Mouse (Mus musculus) mouse trophoblast stem cell (cell line): ENCODE results near the gene Etl4.
"Not testable (repeated sequence)": the region's sequence is repeated elsewhere in the genome, so short reads cannot be mapped to it uniquely, and the experiment has no call there.

ENCODE experiments used
- in situ Hi-C, 2 experiments: fragments of 300-500 bp; cut with MseI, MboI; formaldehyde crosslinking; loops; 2 replicates in 1 of 2; 3 replicates in 1 of 2; pipeline ENCODE4 v1.15.1; 2025

Etl4 gene

DNA sequence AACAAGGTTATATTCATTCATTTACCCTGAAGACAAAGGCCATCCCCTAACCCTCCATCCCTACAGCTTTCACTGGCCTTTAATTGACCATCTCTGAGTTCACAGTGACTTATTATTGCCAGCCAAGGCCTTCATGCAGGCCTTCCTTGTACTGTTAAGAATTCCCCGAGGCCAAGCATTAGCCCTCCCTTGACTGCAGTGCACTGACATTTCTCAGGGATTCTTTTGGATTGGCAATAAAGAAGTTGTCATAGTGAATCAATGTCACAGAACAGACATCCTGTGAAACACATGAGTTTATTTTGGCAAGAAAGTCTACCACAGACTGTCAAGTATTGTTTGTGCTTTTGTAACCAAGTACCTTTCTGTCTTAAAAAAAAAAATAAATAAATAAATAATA is 257.5 kb downstream of the Etl4 start:
- in situ Hi-C loops = no loop called here

DNA sequence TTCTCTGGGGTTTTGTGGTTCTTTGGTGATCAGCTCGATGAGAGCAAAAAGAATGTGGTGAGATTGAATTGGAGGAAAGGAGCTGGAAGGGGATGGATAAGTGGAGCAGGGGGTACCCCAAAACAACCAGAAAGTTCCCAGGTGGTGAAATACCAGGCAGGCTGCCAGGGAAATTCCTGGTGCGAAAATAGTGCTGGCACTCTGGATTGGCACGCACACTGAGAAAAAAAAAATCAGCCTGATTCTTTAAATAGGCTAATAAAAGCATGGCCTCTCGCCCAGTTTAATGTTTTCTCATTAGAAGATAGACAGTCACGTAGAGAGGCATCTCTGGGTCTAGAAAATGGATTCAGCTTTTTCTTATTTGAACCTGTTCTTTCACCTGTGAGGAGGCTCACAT is 258.0 kb downstream of the Etl4 start:
- in situ Hi-C loops = no loop called here

DNA sequence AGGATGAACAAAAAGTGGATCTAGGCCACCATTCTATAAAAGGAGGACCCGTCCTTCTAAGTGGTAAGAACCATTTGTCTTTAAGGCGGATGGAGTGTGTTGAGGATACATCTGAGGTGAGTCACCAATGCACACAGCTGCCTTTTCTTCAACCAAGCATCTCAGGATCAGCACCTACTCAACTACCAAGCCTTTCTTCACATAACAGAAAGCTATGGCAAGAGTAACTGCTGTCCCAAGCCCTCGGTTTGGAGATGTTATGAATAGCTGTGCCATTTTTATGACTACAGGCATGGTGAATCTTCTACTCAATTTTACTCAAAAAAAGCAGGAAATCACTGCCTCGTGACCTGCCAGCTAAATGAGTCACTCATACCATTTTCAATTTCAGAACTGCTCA is 258.6 kb downstream of the Etl4 start:
- in situ Hi-C loops = no loop called here

DNA sequence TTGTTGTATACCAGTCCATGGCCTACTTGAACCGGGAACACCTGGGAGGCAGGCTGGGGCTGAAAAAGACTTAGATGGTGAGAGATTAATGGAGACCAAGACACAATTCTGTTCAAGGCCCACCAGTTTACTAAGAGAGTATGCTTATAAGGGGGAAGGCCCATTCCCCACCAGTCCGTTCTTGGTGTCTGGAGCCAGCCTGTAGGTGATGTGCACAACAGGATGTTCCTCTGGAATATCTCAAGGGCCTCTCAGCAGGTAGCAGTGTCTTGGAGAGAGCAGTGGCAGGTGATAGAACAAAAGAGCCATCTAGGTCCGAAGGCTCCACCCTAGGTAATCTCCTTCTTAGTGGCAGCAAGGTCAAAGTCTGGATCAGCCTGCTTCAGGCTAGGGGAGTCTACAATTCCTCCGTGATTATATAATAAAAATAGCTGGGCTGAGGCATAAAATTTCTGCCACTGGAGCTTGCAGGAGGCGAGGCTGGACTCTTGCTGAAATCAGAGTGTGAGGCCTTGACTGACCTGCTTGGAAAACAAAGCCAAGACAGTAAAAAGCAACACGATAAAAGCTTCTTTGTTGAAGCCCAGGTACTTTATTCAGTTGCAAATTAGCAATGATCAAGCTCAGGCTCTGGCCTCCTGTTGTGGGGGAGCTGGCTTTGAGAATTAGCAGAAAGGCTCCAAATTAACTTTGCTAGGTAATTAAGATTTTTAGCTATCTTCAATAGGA is 267.0 kb downstream of the Etl4 start:
- in situ Hi-C loops = not testable (repeated sequence)

DNA sequence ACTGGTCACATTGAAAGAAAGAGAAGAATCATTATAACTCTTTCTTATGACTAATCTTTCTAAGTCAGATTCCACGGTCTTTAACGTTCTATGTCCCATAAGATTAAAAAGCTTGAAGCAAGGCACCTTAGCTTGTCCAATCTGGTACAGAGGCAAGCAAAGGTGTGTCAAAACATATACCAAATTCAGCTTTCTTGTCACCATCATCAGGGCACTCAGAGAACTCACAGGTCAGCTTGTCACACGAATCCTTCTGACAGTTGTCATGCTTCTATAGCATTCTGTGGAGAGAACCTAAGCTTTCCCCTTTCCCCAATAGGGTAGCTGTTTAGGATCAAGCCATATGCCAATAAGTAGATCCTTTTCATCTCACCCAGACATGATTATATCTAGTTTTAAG is 267.7 kb downstream of the Etl4 start:
- in situ Hi-C loops = not testable (repeated sequence)

DNA sequence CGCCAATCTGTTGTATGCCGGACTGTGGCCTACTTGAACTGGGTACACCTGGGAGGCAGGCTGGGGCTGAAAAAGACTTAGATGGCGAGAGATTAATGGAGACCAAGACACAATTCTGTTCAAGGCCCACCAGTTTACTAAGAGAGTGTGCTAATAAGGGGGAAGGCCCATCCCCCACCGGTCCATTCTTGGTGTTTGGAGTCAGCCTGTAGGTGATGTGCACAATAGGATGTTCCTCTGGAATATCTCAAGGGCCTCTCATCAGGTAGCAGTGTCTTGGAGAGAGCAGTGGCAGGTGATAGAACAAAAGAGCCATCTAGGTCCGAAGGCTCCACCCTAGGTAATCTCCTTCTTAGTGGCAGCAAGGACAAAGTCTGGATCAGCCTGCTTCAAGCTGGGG is 271.0 kb downstream of the Etl4 start:
- in situ Hi-C loops = not testable (repeated sequence)

DNA sequence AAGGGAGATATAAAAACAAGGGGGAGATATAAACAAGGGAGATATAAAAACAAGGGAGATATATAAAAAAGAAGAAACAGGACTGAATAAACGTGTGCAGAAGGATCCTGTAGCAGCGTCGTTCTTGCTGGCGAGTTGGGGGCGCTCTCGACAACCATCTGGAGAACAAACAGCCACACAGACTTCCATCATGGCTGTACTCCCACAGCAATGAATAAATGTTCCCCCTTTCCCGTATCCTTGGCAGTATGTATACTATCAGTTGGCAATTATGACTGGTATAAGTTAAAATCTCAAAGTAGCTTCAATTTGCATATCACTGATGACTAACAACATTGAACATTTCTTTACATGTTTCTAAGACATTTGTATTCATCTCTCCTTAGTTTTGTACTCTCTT is 277.6 kb downstream of the Etl4 start:
- in situ Hi-C loops = not testable (repeated sequence)

DNA sequence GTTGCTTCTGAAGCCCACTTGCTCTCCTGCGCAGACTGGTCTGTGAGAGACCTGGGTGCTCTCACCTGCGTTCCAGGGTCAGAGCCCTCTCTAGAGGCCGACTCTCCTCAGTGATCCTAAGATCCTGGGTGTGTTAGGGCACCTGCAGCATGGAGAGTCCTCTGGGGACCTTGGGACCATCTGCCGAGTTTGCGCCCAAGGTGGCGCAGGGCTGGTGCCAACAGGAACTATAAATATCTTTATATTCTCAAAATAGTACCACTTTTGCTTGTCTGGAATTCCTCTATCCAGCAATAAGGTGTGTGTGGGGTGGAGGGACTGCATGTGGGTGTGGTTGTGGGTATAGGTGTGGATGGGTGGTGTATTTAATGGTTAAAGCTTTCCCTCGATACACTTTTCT is 293.4 kb downstream of the Etl4 start:
- in situ Hi-C loops = no loop called here

DNA sequence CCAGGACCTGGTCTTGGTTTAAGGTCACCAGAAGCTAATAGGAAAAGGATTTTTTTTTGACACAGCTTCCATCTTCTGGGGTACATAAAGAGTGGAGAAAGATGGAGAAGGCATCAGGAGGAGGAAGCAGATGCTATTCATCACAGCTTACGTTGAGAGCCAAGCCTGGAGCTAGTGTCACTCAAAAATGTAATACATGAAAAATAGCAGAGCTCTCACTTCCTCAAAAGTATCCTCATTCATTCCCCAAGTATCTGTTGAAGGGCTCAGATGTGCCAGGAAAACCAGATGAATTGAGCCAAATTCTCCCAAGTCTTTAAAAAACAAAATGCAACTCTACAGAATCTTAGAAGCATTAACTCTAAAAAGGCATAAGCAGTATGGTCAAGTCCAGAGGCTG is 297.1 kb downstream of the Etl4 start:
- in situ Hi-C loops = no loop called here

DNA sequence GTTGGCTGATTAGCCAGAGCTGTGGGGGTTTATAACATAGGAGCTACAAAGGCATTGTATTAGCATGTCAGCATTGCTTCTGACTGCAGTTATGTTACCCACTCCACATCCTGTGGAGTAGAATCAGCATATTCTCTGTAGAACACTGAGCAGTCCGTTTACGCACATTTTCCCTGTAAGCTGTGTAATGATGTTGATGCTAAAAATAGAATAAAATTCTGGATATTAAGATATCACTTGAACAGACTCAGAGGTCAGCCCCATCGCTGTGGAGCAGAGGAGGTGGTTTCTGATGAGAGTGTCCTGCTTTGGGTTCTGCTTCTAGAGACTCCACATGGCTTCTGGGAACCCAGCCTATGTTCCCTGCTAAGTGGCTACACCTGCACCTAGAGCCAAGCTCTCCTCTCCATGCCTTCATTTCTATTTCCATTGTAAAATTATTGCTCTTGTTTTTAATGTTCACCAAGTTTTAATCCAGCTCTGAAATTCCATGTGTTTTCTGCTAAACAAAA is 299.2 kb downstream of the Etl4 start:
- in situ Hi-C loops = no loop called here

DNA sequence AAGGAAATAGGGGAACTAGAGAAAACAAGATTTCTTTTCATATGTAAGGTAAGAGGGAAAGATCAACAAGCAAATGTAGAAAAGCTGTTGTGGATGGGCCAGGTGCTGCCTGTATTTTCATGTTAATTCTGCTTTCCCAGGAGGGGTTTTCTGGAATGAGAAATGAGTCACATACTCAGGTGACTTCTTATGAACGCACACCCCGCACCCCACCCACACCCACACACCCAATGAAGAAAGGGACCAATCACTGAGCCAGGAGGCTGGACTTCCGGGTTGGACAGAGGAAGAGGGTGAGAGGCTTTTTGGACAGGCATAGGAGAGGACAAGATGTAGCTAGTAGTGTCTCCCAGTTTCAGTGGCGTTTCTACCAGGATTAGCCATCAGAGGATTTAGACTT is 299.8 kb downstream of the Etl4 start:
- in situ Hi-C loops = no loop called here

DNA sequence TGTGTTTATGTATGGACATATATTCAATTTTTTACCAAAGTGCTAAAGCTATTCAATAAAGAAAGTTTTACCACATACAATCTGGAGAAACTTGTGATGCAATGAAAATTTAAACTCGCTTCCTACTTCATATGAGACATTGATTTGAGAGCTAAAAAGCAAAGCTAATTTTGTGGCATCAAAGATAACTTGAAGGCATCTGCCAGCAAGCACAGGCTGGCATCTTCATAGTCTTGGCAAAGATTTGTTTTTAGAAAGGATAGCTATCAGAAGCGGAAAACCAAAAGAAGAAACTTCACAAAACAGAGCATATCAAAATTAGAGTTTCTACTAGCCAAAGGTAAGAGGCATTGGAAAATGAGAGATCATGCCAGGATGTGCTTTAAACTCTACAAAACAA is 306.7 kb downstream of the Etl4 start:
- in situ Hi-C loops = no loop called here

DNA sequence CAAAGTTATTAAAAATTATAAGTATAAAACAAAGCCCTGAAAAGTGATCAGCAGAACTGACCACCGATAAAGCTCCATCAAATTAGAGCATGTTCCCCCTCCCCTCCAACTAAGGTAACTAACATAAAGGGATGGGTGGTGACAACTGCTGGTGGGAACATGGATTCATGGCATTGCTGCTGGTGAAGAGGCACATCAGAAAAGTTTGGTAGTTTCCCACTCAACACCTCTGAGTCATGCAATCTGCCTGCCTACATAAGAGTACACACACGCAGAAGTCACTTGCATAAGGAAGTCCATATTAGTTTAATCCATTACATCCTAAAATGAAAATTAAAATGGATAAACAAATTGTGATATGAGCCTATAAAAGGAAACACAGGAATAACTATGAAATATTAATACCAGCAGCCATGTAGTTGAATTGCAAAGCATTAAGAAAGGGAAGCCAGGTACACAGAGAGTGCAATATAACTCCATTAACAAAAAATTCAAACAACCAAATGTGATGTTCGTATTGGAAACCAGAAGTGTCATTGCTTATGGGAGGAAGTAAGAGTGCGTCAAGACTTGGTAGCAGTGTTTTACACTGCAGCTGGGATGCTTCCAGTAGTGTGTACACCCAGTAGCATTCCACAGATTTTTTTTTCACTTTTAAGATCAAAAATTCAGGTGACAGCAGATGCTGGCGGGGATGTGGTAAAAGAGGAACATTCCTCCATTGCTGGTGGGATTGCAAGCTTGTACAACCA is 307.3 kb downstream of the Etl4 start:
- in situ Hi-C loops = no loop called here

DNA sequence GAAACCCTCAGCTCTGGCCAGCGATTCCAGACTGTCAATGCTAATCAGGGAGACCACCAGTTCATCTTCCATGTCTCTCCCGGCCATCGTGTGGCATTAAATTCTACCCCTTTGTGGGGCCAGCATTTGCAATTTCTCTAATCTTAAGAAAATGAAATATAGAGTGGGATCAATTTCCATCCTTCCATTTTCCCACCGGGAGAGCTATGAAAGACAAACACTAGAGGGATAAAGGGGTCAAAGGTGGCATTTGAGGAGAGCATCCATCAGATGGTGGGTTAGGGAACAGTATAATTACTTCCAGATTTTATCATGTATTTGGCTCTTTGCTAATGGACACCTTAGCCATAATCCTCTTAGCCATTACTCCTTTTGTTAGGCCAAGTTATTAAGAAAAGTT is 321.8 kb downstream of the Etl4 start:
- in situ Hi-C loops = no loop called here

DNA sequence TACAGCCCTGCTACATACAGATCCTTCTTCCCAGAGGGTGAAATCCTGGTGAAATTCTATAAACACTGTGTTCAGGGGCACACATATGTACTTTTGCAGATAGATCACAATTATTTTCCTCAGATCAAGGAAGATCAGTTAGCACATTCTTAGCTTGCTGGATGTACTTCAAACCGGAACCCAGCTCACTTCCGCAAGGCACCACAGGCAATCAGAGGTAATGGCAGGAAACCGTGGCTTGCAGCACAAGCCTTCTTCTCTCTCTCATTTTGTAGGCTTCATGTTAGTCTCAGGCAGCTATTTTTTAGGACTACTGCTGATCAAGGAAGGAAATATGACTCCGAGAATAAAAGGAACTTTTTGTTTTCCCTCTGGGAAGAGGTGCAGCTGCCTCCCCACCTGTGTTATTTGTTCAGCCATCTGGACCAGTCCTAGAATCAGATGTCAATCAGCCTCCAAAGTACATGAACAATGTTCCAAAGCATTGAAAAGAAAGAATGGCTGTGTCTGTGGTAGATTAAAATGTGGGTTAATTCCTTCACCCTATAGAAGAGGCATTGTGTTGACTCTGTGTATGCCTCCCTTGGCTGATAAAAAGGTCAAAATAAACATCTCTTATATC is 338.6 kb downstream of the Etl4 start:
- in situ Hi-C loops = no loop called here

DNA sequence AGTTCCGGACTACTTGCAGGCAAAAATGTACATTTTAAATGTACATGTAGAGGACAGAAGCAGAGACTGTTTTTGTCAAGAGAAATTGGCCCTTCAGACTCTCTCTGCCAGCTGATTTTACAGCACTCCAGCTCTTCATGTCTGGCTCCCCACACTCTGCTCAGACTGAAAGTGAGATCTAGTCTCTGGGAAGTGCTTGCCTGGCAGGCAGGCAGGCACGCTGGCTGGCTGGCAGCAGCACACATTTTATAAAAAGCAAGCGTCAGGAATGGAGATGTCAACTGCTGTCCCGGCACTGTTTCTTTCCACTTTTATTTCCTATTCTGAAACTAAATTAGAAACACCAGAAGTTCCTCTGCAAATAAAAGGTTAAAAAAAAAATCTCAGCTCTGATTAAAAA is 339.8 kb downstream of the Etl4 start:
- in situ Hi-C loops = no loop called here

DNA sequence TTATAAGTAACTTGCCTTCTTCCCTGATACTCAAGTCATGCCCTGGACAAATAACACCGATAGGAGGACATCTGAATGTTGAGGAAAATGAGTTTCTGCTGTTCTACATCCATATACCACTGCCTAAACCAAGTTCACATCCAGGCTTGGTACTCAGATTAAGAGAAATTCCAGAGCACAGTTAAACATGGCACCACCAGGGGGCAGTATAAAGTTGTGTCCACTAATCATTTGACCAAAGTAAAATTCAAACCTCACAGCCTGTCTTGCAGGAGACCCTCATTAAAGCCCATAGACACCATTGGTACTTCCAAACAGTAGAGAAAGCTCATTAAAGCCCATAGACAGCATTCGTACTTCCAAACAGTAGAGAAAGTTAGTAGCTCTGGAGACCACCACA is 366.5 kb downstream of the Etl4 start:
- in situ Hi-C loops = loop anchor here (10.0 to 25.0 kb wide), 3 partner anchors 199 to 386 kb away; no protein-coding TSS in a partner anchor

DNA sequence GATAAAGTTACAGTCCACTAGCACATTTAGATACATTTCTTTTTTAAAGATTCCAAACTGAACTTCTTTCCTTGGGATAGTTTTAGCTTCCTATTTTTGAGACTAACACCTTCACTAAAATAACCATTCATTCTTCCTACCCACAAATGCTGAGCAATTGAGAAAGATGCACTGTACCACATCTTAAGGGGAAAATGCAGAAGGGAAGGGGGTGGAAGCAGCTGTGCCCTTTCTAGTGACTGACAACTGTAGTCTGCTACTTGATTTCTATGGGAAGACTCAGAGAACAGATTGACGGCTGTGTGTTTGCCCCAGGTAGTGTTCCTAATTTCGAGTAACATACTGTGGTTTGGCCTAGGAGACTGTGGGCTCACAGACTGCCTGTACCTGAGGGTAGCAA is 372.3 kb downstream of the Etl4 start:
- in situ Hi-C loops = loop anchor here in 1 of 2 experiments (25.0 kb wide), 1 partner anchor 380 kb away; no protein-coding TSS in a partner anchor

DNA sequence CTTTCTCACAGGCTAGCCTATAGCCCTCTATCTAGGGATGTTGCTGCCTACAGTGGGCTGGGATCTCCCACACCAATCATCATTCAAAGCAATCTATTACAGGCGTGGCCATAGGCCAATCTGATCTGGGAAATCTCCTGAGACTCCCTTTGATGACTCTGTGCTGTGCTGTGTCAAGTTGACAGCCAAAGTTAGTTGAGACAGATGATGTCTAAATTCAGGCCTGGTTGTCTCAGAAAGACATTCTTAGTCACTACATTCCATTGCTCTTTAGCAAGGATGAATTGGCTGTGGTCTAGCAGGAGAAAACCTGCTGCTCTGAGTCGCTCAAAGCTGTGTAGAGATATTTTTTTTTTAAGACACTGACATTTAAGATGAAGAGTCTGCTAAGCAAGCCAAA is 374.8 kb downstream of the Etl4 start:
- in situ Hi-C loops = loop anchor here in 1 of 2 experiments (25.0 kb wide), 1 partner anchor 378 kb away; no protein-coding TSS in a partner anchor

DNA sequence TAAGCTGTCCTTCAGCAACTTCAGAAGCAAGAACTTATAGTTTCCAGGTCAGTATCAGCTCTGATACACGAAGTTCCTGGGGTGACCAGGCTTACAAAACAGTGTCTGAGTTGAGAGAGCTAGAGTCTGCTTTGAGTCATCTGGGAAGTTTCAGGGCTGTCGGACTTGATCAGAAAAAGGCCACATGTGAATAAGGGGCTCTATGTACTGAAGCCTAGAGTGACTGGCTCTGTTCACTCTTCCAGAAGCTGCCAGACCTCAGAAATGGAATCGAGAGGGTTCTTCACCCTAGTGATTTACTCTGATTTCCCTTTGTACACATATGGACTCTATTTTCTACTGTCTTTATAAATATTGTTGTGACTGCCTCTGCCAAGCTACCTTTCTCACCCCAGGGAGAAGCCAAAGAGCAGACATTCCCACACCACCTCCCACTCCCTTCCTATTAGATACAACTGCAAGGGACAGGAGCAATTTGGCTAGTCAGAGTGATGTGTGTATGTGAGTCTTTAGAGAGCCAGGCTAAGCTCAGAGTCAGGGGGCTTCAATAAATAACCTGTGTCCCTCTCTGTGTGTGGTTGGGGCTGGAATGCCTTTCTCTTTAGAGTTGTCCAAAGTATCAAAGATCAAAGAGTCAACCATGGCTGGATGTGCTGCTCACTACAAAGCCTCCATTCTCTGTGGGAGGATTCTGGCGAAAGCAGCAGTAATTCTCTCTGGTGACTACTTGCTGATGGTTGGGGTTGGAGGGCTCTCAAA is 381.6 kb downstream of the Etl4 start:
- in situ Hi-C loops = loop anchor here in 1 of 2 experiments (25.0 kb wide), 1 partner anchor 371 kb away; no protein-coding TSS in a partner anchor

DNA sequence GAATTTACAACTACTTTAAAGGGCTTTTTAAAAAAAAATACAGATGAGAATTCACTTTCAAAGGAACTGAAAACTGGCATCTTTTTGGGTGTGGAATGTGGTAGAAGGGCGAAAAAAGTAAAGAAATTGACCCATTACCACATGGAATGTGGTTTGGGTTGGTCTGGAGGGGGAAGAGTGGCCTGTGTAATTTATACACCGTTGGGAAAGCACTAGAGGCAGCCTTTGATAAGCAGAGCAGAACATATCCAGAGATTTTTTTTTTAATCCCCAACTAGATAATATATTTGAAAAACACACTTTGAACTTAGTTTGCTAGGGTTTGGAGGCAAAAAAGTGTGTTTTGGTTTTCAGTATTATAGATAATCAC is 382.1 kb downstream of the Etl4 start:
- in situ Hi-C loops = loop anchor here in 1 of 2 experiments (25.0 kb wide), 1 partner anchor 371 kb away; no protein-coding TSS in a partner anchor
